Mouse (Mus musculus): ENCODE measurements around the gene Rbm45. TPM values are rescaled to one million over a fixed set of nuclear protein-coding genes. Genes with fewer than 3 reads are reported as not detected.

Gene Rbm45
- total RNA-seq, 4 experiments from 2014 or later, result 8.0 to 11.9 (median 10.4) TPM

- no peak for DNase-seq (ENCODE audit: low spot score in 2 of 2)
Measured at GRCm38 (mm10) chr2:76378646-76379045, 8.9 kb downstream of the Rbm45 start.

GRCm38 (mm10) chr2:76386531-76386930 is 16.7 kb downstream of the Rbm45 start:
- DNase-seq (ENCODE audit: low spot score in 2 of 2), result no peak

- no peak for DNase-seq (ENCODE audit: low spot score in 2 of 2)
Measured at GRCm38 (mm10) chr2:76400178-76400577, 30.4 kb downstream of the Rbm45 start.

- DNase-seq (ENCODE audit: low spot score in 2 of 2), result no peak
Measured at GRCm38 (mm10) chr2:76405596-76406150, 35.9 kb downstream of the Rbm45 start.

GRCm38 (mm10) chr2:76406151-76406936 is 36.6 kb downstream of the Rbm45 start, which contains the start of gene Osbpl6:
Osbpl6 (plus strand) TSS chr2:76406508.
- peak; percentile 60 to 72 for DNase-seq (ENCODE audit: low spot score in 2 of 2)

- peak; percentile 50 to 72 for DNase-seq (ENCODE audit: low spot score in 2 of 2)
Measured at GRCm38 (mm10) chr2:76406937-76407441, 37.2 kb downstream of the Rbm45 start.

- no peak for DNase-seq (ENCODE audit: low spot score in 2 of 2)
Measured at GRCm38 (mm10) chr2:76409526-76409925, 39.7 kb downstream of the Rbm45 start.

GRCm38 (mm10) chr2:76409986-76410385 is 40.2 kb downstream of the Rbm45 start:
- no peak for DNase-seq (ENCODE audit: low spot score in 2 of 2)

GRCm38 (mm10) chr2:76412924-76413323 is 43.1 kb downstream of the Rbm45 start:
- DNase-seq (ENCODE audit: low spot score in 2 of 2), result no peak

- DNase-seq (ENCODE audit: low spot score in 2 of 2), result no peak
Measured at GRCm38 (mm10) chr2:76417446-76418141, 47.8 kb downstream of the Rbm45 start.

- DNase-seq (ENCODE audit: low spot score in 2 of 2), result no peak
Measured at GRCm38 (mm10) chr2:76418142-76418518, 48.3 kb downstream of the Rbm45 start.

GRCm38 (mm10) chr2:76421411-76421924 is 51.7 kb downstream of the Rbm45 start:
- no peak for DNase-seq (ENCODE audit: low spot score in 2 of 2)

GRCm38 (mm10) chr2:76426816-76427215 is 57.0 kb downstream of the Rbm45 start:
- DNase-seq (ENCODE audit: low spot score in 2 of 2), result no peak

- DNase-seq (ENCODE audit: low spot score in 2 of 2), result no peak
Measured at GRCm38 (mm10) chr2:76429318-76429717, 59.5 kb downstream of the Rbm45 start.

- no peak for DNase-seq (ENCODE audit: low spot score in 2 of 2)
Measured at GRCm38 (mm10) chr2:76429855-76430254, 60.1 kb downstream of the Rbm45 start.

- no peak for DNase-seq (ENCODE audit: low spot score in 2 of 2)
Measured at GRCm38 (mm10) chr2:76430539-76430938, 60.8 kb downstream of the Rbm45 start.

Other genes with a start within 250 kb of the Rbm45 start
- gene Pde11a, start 31.2 kb upstream of the Rbm45 start, total RNA-seq (2022), result under 1 TPM in 3 of 4 experiments, not detected in 1; 0.07 to 0.18 (median 0.13) TPM
- gene Cyct, start 9.5 kb upstream of the Rbm45 start, total RNA-seq (2022), result not detected
- gene Osbpl6, start 36.5 kb downstream of the Rbm45 start, total RNA-seq (2022), result 10 to 100 TPM; 41.0 to 54.0 (median 45.9) TPM

Measured in gastrocnemius, adult 8-10 months (tissue).